Mouse (Mus musculus): ENCODE results near the gene Alox5ap. TPM values are rescaled to one million over a fixed set of nuclear protein-coding genes. Genes with fewer than 3 reads are reported as not detected.

Alox5ap gene
- polyA plus RNA-seq, 1 experiment from 2014 or later = 10.6 TPM

GRCm38 (mm10) chr5:149229619-149230339, 34.8 kb upstream of the Alox5ap start:
- Histone ChIP-seq H3K9ac (ENCODE audit: low read length) (peak overlapping the region; percentile 56), H3K4me1 (ENCODE audit: control insufficient read depth, insufficient read depth, low read length) (no peaks in the 10 kb centered on the region), H3K4me2 (ENCODE audit: low read depth, severe bottlenecking) (peak overlapping the region; percentile 27), H3K9me3 (ENCODE audit: control insufficient read depth, low read length) (no peaks in the 10 kb centered on the region), H3K4me3 (ENCODE audit: low read depth, low read length) (peak overlapping the region; percentile 36), H3K27me3 (ENCODE audit: control insufficient read depth, insufficient read depth, low read length) (no peaks in the 10 kb centered on the region), H3K36me3 (ENCODE audit: control insufficient read depth, insufficient read depth, low read length) (no peaks in the 10 kb centered on the region), H3K27ac (replicated peaks; ENCODE audit: low read depth, low read length) (peak overlapping the region; percentile 60)
- no peak for DNase-seq (ENCODE audit: low spot score)
- ATAC-seq (ENCODE audit: insufficient number of reproducible peaks, low FRiP score, low TSS enrichment, low read depth) = peak; percentile 13
- WGBS = 72% methylated on average over 18 of the region's 18 CpGs

- ATAC-seq (ENCODE audit: insufficient number of reproducible peaks, low FRiP score, low TSS enrichment, low read depth) (no peak), DNase-seq (ENCODE audit: low spot score) (no peak)
- no peaks in the 10 kb centered on the region for H3K4me1 ChIP-seq (ENCODE audit: control insufficient read depth, insufficient read depth, low read length)
- no peaks in the 10 kb centered on the region for H3K36me3 ChIP-seq (ENCODE audit: control insufficient read depth, insufficient read depth, low read length)
- H3K4me2 ChIP-seq (ENCODE audit: low read depth, severe bottlenecking) = no peak overlapping the region
- no peaks in the 10 kb centered on the region for H3K9me3 ChIP-seq (ENCODE audit: control insufficient read depth, low read length)
- no peak overlapping the region for H3K9ac ChIP-seq (ENCODE audit: low read length)
- WGBS = 86% methylated on average over 7 of the region's 7 CpGs
- no peak overlapping the region for H3K4me3 ChIP-seq (ENCODE audit: low read depth, low read length)
- no peaks in the 10 kb centered on the region for H3K27me3 ChIP-seq (ENCODE audit: control insufficient read depth, insufficient read depth, low read length)
- no peak overlapping the region for H3K27ac ChIP-seq (replicated peaks; ENCODE audit: low read depth, low read length)
These were observed 29.6 kb upstream of the Alox5ap start for GRCm38 (mm10) chr5:149235002-149235401.

- Histone ChIP-seq H3K27ac (replicated peaks; ENCODE audit: low read depth, low read length) (no peak overlapping the region), H3K9me3 (ENCODE audit: control insufficient read depth, low read length) (0 out of 2 replicates have a peak, but pooled peaks cover 3% of the 10 kb centered on the region), H3K4me3 (ENCODE audit: low read depth, low read length) (no peak overlapping the region), H3K4me1 (ENCODE audit: control insufficient read depth, insufficient read depth, low read length) (no peaks in the 10 kb centered on the region), H3K36me3 (ENCODE audit: control insufficient read depth, insufficient read depth, low read length) (no peaks in the 10 kb centered on the region), H3K27me3 (ENCODE audit: control insufficient read depth, insufficient read depth, low read length) (no peaks in the 10 kb centered on the region), H3K4me2 (ENCODE audit: low read depth, severe bottlenecking) (no peak overlapping the region), H3K9ac (ENCODE audit: low read length) (no peak overlapping the region)
- 86% methylated on average over 24 of the region's 24 CpGs for WGBS
- DNase-seq (ENCODE audit: low spot score) (no peak), ATAC-seq (ENCODE audit: insufficient number of reproducible peaks, low FRiP score, low TSS enrichment, low read depth) (no peak)
These were observed 27.2 kb upstream of the Alox5ap start for GRCm38 (mm10) chr5:149237221-149237950.

- Histone ChIP-seq H3K4me3 (ENCODE audit: low read depth, low read length) (no peak overlapping the region), H3K4me1 (ENCODE audit: control insufficient read depth, insufficient read depth, low read length) (no peaks in the 10 kb centered on the region), H3K36me3 (ENCODE audit: control insufficient read depth, insufficient read depth, low read length) (no peaks in the 10 kb centered on the region), H3K9ac (ENCODE audit: low read length) (no peak overlapping the region), H3K27ac (replicated peaks; ENCODE audit: low read depth, low read length) (no peak overlapping the region), H3K9me3 (ENCODE audit: control insufficient read depth, low read length) (0 out of 2 replicates have a peak, but pooled peaks cover 3% of the 10 kb centered on the region), H3K27me3 (ENCODE audit: control insufficient read depth, insufficient read depth, low read length) (no peaks in the 10 kb centered on the region), H3K4me2 (ENCODE audit: low read depth, severe bottlenecking) (no peak overlapping the region)
- WGBS = 93% methylated on average over 5 of the region's 5 CpGs
- no peak for DNase-seq (ENCODE audit: low spot score)
- ATAC-seq (ENCODE audit: insufficient number of reproducible peaks, low FRiP score, low TSS enrichment, low read depth) = no peak
These were observed 22.1 kb upstream of the Alox5ap start for GRCm38 (mm10) chr5:149242467-149242866.

- WGBS = 42% methylated on average over 5 of the region's 5 CpGs
- 0 out of 2 replicates have a peak, but pooled peaks cover 3% of the 10 kb centered on the region for H3K9me3 ChIP-seq (ENCODE audit: control insufficient read depth, low read length)
- ATAC-seq (ENCODE audit: insufficient number of reproducible peaks, low FRiP score, low TSS enrichment, low read depth) (no peak), DNase-seq (ENCODE audit: low spot score) (no peak)
- no peak overlapping the region for H3K4me2 ChIP-seq (ENCODE audit: low read depth, severe bottlenecking)
- H3K27me3 ChIP-seq (ENCODE audit: control insufficient read depth, insufficient read depth, low read length) = no peaks in the 10 kb centered on the region
- H3K4me1 ChIP-seq (ENCODE audit: control insufficient read depth, insufficient read depth, low read length) = no peaks in the 10 kb centered on the region
- no peak overlapping the region for H3K4me3 ChIP-seq (ENCODE audit: low read depth, low read length)
- no peak overlapping the region for H3K27ac ChIP-seq (replicated peaks; ENCODE audit: low read depth, low read length)
- no peaks in the 10 kb centered on the region for H3K36me3 ChIP-seq (ENCODE audit: control insufficient read depth, insufficient read depth, low read length)
- H3K9ac ChIP-seq (ENCODE audit: low read length) = no peak overlapping the region
These were observed 21.5 kb upstream of the Alox5ap start for GRCm38 (mm10) chr5:149243053-149243452.

- no peak overlapping the region for H3K4me3 ChIP-seq (ENCODE audit: low read depth, low read length)
- H3K4me1 ChIP-seq (ENCODE audit: control insufficient read depth, insufficient read depth, low read length) = no peaks in the 10 kb centered on the region
- no peaks in the 10 kb centered on the region for H3K36me3 ChIP-seq (ENCODE audit: control insufficient read depth, insufficient read depth, low read length)
- WGBS = 52% methylated on average over 9 of the region's 9 CpGs
- no peaks in the 10 kb centered on the region for H3K27me3 ChIP-seq (ENCODE audit: control insufficient read depth, insufficient read depth, low read length)
- no peak overlapping the region for H3K9ac ChIP-seq (ENCODE audit: low read length)
- no peak overlapping the region for H3K27ac ChIP-seq (replicated peaks; ENCODE audit: low read depth, low read length)
- H3K4me2 ChIP-seq (ENCODE audit: low read depth, severe bottlenecking) = peak overlapping the region; percentile 45; the same call in 1 of the 2 replicates
- 0 out of 2 replicates have a peak, but pooled peaks cover 3% of the 10 kb centered on the region for H3K9me3 ChIP-seq (ENCODE audit: control insufficient read depth, low read length)
- DNase-seq (ENCODE audit: low spot score) = no peak
- no peak for ATAC-seq (ENCODE audit: insufficient number of reproducible peaks, low FRiP score, low TSS enrichment, low read depth)
These were observed 19.1 kb upstream of the Alox5ap start for GRCm38 (mm10) chr5:149245391-149245964.

GRCm38 (mm10) chr5:149245965-149246470, 18.5 kb upstream of the Alox5ap start:
- no peaks in the 10 kb centered on the region for H3K36me3 ChIP-seq (ENCODE audit: control insufficient read depth, insufficient read depth, low read length)
- WGBS = 10% methylated on average over 16 of the region's 16 CpGs
- H3K9me3 ChIP-seq (ENCODE audit: control insufficient read depth, low read length) = 0 out of 2 replicates have a peak, but pooled peaks cover 1% of the 10 kb centered on the region
- H3K4me3 ChIP-seq (ENCODE audit: low read depth, low read length) = peak overlapping the region; percentile 19; the same call in 1 of the 2 replicates
- no peak overlapping the region for H3K27ac ChIP-seq (replicated peaks; ENCODE audit: low read depth, low read length)
- peak; percentile 36 for DNase-seq (ENCODE audit: low spot score)
- ATAC-seq (ENCODE audit: insufficient number of reproducible peaks, low FRiP score, low TSS enrichment, low read depth) = peak; percentile 72
- no peak overlapping the region; the same call in 1 of the 2 replicates for H3K9ac ChIP-seq (ENCODE audit: low read length)
- no peaks in the 10 kb centered on the region for H3K27me3 ChIP-seq (ENCODE audit: control insufficient read depth, insufficient read depth, low read length)
- no peaks in the 10 kb centered on the region for H3K4me1 ChIP-seq (ENCODE audit: control insufficient read depth, insufficient read depth, low read length)
- H3K4me2 ChIP-seq (ENCODE audit: low read depth, severe bottlenecking) = peak overlapping the region; percentile 45

Data from limb, embryonic 11.5 days (tissue).